Mouse (Mus musculus) embryonic facial prominence, embryonic 11.5 days (tissue): Measurements from ENCODE around the gene Dazap2. TPM values are rescaled to one million over a fixed set of nuclear protein-coding genes. Genes with fewer than 3 reads are reported as not detected.
A peak's percentile ranks its signal among the peaks of the same experiment; 100 is the strongest.

Experiments
- ATAC-seq: fragments of 200-750 bp; cut with Nextera tagmentation; replicated peaks from 2 replicates; pipeline ENCODE4 v1.8.0; 2017; ENCODE audit warnings: low read depth; ENCODE audit not compliant: insufficient number of reproducible peaks, low FRiP score, low TSS enrichment
- DNase-seq: peaks from one replicate; pipeline ENCODE4 v3.0.0-alpha.2; 2015; ENCODE audit warnings: low spot score
- H3K27ac ChIP-seq: fragments of 300-500 bp; sonication (generic); replicated peaks from 2 replicates; pipeline ENCODE4 v1.5.1; 2014; ENCODE audit warnings: mild to moderate bottlenecking, low read depth, low read length, control low read depth
- H3K27me3 ChIP-seq: fragments of 300-500 bp; sonication (generic); 2 replicates; pipeline ENCODE4 v1.6.1; 2014; ENCODE audit warnings: mild to moderate bottlenecking, low read length, moderate library complexity, mixed read lengths; ENCODE audit not compliant: control insufficient read depth, insufficient read depth
- H3K36me3 ChIP-seq: fragments of 300-500 bp; sonication (generic); replicated peaks from 2 replicates; pipeline ENCODE4 v1.6.1; 2014; ENCODE audit warnings: low read depth, mild to moderate bottlenecking, low read length, moderate library complexity, mixed read lengths; ENCODE audit not compliant: control insufficient read depth, insufficient read depth
- H3K4me1 ChIP-seq: fragments of 300-500 bp; sonication (generic); 2 replicates; pipeline ENCODE4 v1.6.1; 2014; ENCODE audit warnings: low read length, mixed read lengths; ENCODE audit not compliant: control insufficient read depth, insufficient read depth
- H3K4me2 ChIP-seq: fragments of 300-500 bp; sonication (generic); 2 replicates; pipeline ENCODE4 v1.6.1; 2014; ENCODE audit warnings: low read depth, mild to moderate bottlenecking, control low read depth, low read length, moderate library complexity
- H3K4me3 ChIP-seq: fragments of 300-500 bp; sonication (generic); 2 replicates; pipeline ENCODE4 v1.5.1; 2014; ENCODE audit warnings: low read depth, low read length, control low read depth
- H3K9ac ChIP-seq: fragments of 300-500 bp; sonication (generic); replicated peaks from 2 replicates; pipeline ENCODE4 v1.6.1; 2014; ENCODE audit warnings: mild to moderate bottlenecking, control low read depth, low read length
- H3K9me3 ChIP-seq: fragments of 300-500 bp; sonication (generic); replicated peaks from 2 replicates; pipeline ENCODE4 v1.6.1; 2016; ENCODE audit warnings: mild to moderate bottlenecking, low read length, inconsistent platforms, mixed read lengths; ENCODE audit not compliant: control insufficient read depth
- WGBS: fragments of 180-500 bp; shearing (Covaris S2); extraction: QIAGEN DNeasy Blood & Tissue Kit; methylation state at CpG from one replicate; pipeline ENCODE4 v1.1.7; 2014; 5-methylcytosine and 5-hydroxymethylcytosine counted together
- polyA plus RNA-seq: library from polyadenylated mRNA; unstranded; fragments of >200 nt; fragmentation: Nextera tagmentation; extraction: Ambion mirVana; gene quantifications from 2 replicates; pipeline ENCODE4 v1.2.1, GENCODE M21; 2014

The Dazap2 gene
- polyA plus RNA-seq, 1 experiment from 2014 or later = 210 TPM

GRCm38 (mm10) chr15:100633341-100633740, 18.2 kb downstream of the Dazap2 start:
- WGBS = 80% methylated on average over 10 of the region's 10 CpGs
- H3K36me3 ChIP-seq = no peaks in the 10 kb centered on the region

GRCm38 (mm10) chr15:100635239-100635638, 20.1 kb downstream of the Dazap2 start:
- ATAC-seq (no peak), DNase-seq (peak; percentile 4)
- WGBS = 4% methylated on average over 9 of the region's 9 CpGs
- no peaks in the 10 kb centered on the region for H3K9me3 ChIP-seq
- H3K4me3 ChIP-seq = no peak overlapping the region
- H3K4me2 ChIP-seq = no peak overlapping the region
- H3K4me1 ChIP-seq = peaks cover 3% of the 10 kb centered on the region
- H3K9ac ChIP-seq = no peak overlapping the region
- no peak overlapping the region for H3K27ac ChIP-seq
- no peaks in the 10 kb centered on the region for H3K36me3 ChIP-seq
- peaks cover 40% of the 10 kb centered on the region for H3K27me3 ChIP-seq

More at GRCm38 (mm10) chr15:100633341-100633740, 18.2 kb downstream of the Dazap2 start:
- H3K4me3 ChIP-seq = no peak overlapping the region
- DNase-seq = no peak
- H3K4me2 ChIP-seq = no peak overlapping the region
- ATAC-seq = no peak
- no peak overlapping the region for H3K27ac ChIP-seq
- peaks cover 3% of the 10 kb centered on the region for H3K4me1 ChIP-seq
- H3K9ac ChIP-seq = no peak overlapping the region
- peaks cover 35% of the 10 kb centered on the region for H3K27me3 ChIP-seq
- no peaks in the 10 kb centered on the region for H3K9me3 ChIP-seq

- ATAC-seq = no peak
- no peak overlapping the region for H3K27ac ChIP-seq
- H3K27me3 ChIP-seq = peaks cover 40% of the 10 kb centered on the region
- WGBS = 3% methylated on average over 38 of the region's 38 CpGs
- peak overlapping the region; percentile 48 for H3K9ac ChIP-seq
- no peaks in the 10 kb centered on the region for H3K9me3 ChIP-seq
- H3K36me3 ChIP-seq = no peaks in the 10 kb centered on the region
- H3K4me1 ChIP-seq = peaks cover 3% of the 10 kb centered on the region
- H3K4me2 ChIP-seq = peak overlapping the region; percentile 93
- peak overlapping the region; percentile 51 for H3K4me3 ChIP-seq
- DNase-seq = peak; percentile 2
These were observed 20.9 kb downstream of the Dazap2 start for GRCm38 (mm10) chr15:100635851-100636645.

- DNase-seq = peak; percentile 44
- Histone ChIP-seq H3K4me3 (peak within 1 kb of the TSS; percentile 51), H3K36me3 (no peaks in the 10 kb centered on the region), H3K9ac (peak within 1 kb of the TSS; percentile 48), H3K4me1 (peaks cover 3% of the 10 kb centered on the region), H3K9me3 (no peaks in the 10 kb centered on the region), H3K4me2 (peak within 1 kb of the TSS; percentile 93), H3K27me3 (peaks cover 40% of the 10 kb centered on the region), H3K27ac (no peak within 1 kb of the TSS)
- WGBS = under 1% methylated on average over 69 of the region's 77 CpGs
- ATAC-seq = no peak
These were observed 21.8 kb downstream of the Dazap2 start, which contains the start of gene Smagp for GRCm38 (mm10) chr15:100636700-100637501. Gene Smagp (minus strand): TSS chr15:100636940.

GRCm38 (mm10) chr15:100637661-100638060, 22.5 kb downstream of the Dazap2 start:
- H3K36me3 ChIP-seq = no peaks in the 10 kb centered on the region
- H3K27ac ChIP-seq = no peak overlapping the region
- no peak overlapping the region for H3K4me2 ChIP-seq
- no peak overlapping the region for H3K4me3 ChIP-seq
- peaks cover 3% of the 10 kb centered on the region for H3K4me1 ChIP-seq
- no peak overlapping the region for H3K9ac ChIP-seq
- DNase-seq (peak; percentile 40), ATAC-seq (no peak)
- H3K27me3 ChIP-seq = peaks cover 40% of the 10 kb centered on the region
- 19% methylated on average over 6 of the region's 6 CpGs for WGBS
- H3K9me3 ChIP-seq = no peaks in the 10 kb centered on the region

GRCm38 (mm10) chr15:100639972-100640750, 25.0 kb downstream of the Dazap2 start:
- Histone ChIP-seq H3K9me3 (no peaks in the 10 kb centered on the region), H3K27ac (no peak overlapping the region), H3K36me3 (no peaks in the 10 kb centered on the region), H3K4me3 (no peak overlapping the region), H3K9ac (no peak overlapping the region), H3K4me2 (no peak overlapping the region), H3K27me3 (peaks cover 31% of the 10 kb centered on the region), H3K4me1 (peaks cover 3% of the 10 kb centered on the region)
- DNase-seq (no peak), ATAC-seq (no peak)
- 72% methylated on average over 16 of the region's 16 CpGs for WGBS

- ATAC-seq (no peak), DNase-seq (no peak)
- H3K4me3 ChIP-seq = no peak overlapping the region
- 68% methylated on average over 16 of the region's 16 CpGs for WGBS
- no peaks in the 10 kb centered on the region for H3K9me3 ChIP-seq
- no peak overlapping the region for H3K27ac ChIP-seq
- H3K9ac ChIP-seq = no peak overlapping the region
- peaks cover 23% of the 10 kb centered on the region for H3K27me3 ChIP-seq
- no peak overlapping the region for H3K4me2 ChIP-seq
- no peaks in the 10 kb centered on the region for H3K36me3 ChIP-seq
- H3K4me1 ChIP-seq = peaks cover 2% of the 10 kb centered on the region
These were observed 26.2 kb downstream of the Dazap2 start for GRCm38 (mm10) chr15:100641226-100641810.
